Mouse (Mus musculus): ENCODE measurements around the gene Sh2d1b2.

DNA sequence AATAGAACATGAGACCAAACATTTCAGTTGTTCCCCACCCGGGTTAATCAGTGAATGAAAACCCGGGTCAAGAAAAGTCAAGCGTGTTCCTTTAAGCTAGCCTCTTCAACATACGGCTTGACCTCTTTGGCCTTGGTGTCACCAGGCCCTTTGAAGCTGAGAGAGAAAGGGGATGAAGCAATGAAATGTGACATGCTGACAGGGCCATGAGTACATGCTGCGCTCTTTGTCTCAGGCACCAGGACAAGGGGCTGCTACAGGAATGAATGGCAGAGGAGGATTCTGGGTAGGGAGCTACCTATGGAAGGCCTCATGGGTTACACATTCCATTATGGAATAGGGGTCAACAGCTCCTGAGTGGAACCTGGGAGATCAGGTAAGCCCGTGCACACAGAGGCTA, 70.6 kb downstream of the Sh2d1b2 start:
- TF ChIP-seq CTCF (IDR thresholded peaks at IDR 0.05; ENCODE audit: low read depth) (no peak), EP300 (IDR thresholded peaks at IDR 0.05; ENCODE audit: low read depth) (no peak)
